Mouse (Mus musculus) thymus, postnatal 10 days (tissue): ENCODE measurements around the gene Elmo1.

Experiments used
- DNase-seq, 2 experiments: peaks; one replicate each; pipeline ENCODE4 v3.0.0; 2021; ENCODE audit warnings: low spot score in 2 of 2

Elmo1 gene

DNA sequence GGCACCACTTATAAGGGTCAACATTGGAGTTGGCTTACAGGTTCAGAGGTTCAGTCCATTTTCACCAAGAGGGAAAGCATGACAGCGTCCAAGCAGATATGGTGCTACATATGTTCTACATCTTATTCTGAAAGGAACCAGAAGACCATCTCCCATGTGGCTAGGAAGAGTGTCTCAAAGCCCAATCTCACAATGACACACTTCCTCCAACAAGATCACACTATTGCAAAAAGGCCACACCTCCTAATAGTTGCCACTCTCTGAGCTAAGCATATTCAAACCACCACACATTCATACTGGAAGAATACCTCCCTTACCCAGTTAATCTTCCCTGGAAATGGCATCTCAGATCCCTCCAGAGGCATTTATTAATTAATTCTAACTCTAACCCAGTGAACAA is 66.7 kb downstream of the Elmo1 start:
- DNase-seq, result no peak

DNA sequence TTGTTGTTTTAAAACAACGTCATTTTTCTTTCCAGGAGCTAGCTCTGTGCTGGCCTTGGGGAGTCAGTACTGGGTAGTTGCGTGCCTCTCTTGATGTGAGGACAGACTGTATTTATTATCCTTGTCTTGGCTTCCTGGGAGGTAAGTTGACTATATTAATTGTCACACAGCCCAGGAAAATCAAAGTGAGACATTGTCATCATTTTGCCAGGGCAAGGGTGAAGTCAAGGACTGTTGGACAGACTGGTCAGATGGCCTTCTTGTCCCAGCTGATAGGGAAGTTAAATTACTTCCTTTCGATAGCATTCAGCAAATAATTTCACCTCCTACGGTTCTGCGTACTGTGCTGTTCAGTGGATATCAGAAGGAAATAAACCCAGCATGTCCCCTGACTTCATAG is 67.1 kb downstream of the Elmo1 start:
- DNase-seq, result no peak

DNA sequence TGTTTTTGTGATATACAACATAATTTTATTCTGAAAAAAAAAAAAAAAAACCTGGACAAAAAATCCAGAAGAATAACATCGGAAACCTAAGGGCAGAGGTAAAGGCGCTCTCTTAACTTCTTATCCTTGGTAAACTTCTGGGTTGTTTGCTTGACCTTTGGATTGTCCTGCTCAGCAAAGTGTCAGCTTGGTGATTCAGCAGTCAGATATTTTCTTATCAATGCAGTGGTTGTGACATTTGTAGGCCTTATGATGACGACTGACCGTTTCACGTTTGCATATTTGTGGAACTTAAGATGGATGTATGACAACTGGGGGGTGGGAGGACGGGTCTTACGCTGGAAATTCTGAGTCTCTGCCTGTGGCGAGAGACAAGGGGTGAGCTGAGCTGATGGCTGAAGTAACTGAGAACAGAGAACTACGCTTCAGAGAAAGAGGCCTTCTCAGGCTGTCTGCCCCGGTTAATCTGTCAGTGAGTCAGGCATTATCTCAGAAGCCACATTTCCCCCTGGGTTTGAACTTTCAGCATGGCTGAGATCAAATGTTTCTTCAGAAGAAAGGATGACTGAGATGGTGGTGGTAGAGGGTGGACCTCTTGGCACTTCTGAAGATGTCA is 73.1 kb downstream of the Elmo1 start:
- DNase-seq, result no peak

DNA sequence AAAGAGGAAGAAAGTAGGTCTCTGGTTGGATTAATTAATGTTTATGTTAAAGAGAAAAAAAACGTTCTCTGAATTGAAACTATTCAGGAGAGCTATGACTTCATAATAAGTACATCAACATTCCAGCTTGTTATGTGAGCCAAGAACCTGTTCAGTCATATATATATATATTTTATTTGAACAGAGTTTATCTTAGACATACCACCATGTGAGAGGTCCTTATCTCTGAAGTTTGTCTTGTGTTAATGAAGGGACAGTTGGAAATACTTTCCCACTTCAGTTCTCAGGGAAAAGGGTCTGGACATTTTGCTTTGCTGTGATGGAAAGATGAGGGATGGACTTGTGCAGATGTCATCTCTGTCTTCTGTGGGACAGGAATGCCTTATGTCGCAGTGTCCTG is 74.4 kb downstream of the Elmo1 start:
- DNase-seq, result no peak

DNA sequence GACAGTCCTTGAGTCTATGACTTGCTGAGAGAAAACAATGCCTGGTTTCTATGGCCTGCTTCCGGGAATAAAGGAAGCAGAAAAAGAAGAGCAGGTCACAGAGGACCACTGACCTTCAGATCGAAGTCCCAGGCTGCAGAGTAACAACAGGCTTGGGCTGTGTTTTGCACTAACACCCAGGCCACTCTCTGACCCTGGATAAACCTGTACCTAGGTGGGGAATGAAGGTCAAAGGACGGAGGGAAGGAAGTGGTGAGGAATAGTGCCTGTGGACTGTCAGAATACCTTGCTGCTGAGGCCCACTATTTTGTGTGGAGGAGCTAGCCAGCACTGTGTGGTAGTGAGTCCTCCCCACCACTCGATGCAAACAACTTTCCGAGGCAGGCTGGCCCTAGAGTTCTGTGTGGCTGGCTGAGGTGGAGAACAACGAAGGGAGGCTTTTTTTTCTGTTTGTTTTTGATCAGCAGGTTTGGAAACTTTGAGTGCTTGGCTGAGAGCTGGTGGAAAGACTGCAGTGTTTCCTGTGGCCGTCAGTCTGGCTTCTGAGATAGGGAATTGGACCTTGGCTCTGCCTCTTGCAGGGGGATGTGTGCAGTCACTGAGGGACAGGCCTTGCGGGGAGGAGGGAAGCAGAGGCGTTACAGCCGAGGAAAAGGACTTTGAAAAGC is 83.7 kb downstream of the Elmo1 start:
- no peak for DNase-seq

DNA sequence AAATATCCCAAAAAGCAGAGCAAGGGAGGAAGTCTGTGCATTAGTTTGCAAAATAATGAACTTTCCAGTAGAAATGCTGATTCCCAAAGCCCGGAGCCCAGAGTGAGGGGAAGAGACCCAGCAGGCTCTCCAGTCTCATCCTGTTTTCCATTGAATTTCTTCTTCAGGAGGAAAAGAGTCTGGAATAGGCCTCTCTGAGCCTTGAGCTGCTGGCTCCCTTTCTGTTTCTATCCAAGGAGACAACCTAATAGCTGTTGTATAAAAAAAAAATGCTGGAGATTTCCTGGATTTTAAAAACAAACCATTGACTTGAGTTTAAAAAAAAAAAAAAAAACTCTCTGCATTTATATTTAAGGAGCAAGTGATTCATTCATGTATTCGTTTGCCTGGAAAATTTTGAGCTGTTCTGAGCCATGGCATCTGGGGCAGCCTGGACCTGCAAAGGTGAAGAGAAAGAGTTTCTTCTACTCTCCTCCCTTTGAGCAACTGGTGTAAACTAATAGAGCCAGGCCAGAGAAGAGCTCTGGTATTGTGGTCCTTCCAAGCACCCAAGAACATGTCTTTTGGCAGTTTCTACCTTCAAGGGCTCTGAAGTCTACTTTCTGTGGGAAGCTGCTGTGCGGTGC is 84.4 kb downstream of the Elmo1 start:
- no peak for DNase-seq

DNA sequence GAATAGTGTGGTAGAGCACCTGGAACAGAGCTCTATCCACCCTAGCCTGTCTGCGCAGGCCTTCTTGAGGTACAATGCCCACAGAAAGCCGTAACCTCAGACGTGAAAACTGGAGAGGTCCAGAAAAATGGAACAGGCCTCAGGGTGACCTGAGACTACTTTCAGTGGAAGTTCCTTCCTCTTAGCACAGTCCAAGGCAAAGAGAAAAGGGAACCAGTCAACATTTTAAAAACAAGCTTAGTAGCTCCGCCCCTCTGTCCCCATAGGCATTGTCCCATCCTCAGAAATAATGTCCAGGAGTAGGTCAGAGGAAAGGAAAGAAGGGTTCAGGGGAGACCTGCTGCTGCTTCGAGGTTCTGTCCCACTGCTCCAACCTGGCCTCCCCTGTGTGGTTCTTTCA is 90.3 kb downstream of the Elmo1 start:
- DNase-seq, result no peak

DNA sequence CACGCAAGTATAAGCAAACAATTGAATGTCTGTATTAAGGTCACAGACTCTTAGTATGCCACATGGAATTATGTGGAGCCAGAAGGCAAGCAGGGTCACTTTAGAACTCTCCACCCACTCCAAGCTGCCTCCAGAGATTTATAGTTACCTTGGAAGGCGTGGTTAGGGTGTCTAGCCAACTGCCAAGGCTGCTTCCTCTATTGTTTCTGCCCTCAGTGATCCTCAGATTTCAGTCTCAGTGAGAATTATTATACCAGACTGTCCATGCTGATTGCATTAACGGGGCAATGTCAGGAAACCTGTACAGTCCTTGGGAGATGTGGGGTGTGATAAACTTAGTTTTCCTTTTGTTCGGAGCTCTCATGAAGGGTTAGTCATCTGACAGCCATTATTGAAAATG is 90.9 kb downstream of the Elmo1 start:
- no peak for DNase-seq

DNA sequence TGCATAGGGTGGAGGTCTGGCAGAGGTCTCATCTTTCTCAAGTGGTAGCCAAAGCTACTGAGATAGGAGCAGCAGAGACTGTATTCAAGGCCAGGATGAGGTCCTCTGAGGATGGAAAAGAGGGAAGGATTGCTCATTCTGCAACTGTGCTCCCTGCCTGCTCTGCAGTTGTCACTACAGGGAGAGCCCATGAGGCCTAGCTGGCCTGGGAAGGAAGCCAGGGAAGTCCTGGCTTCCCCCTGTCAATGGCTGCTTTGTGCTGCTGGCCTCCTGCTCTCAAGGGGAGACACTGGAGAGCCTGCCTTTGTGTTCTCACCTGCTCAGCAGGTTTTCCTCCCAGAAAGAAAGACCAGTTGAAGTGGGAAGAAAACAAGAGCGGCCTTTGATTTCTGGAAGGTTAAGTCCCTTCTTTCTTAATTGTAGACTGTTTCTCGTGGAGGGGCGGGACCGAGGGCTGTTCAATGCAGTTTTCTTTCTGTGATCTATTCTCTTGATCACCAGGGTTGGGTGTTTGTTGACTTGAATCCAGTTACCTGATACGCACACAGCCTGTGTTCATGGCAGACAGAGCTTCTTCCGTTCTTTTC is 91.9 kb downstream of the Elmo1 start:
- no peak for DNase-seq

DNA sequence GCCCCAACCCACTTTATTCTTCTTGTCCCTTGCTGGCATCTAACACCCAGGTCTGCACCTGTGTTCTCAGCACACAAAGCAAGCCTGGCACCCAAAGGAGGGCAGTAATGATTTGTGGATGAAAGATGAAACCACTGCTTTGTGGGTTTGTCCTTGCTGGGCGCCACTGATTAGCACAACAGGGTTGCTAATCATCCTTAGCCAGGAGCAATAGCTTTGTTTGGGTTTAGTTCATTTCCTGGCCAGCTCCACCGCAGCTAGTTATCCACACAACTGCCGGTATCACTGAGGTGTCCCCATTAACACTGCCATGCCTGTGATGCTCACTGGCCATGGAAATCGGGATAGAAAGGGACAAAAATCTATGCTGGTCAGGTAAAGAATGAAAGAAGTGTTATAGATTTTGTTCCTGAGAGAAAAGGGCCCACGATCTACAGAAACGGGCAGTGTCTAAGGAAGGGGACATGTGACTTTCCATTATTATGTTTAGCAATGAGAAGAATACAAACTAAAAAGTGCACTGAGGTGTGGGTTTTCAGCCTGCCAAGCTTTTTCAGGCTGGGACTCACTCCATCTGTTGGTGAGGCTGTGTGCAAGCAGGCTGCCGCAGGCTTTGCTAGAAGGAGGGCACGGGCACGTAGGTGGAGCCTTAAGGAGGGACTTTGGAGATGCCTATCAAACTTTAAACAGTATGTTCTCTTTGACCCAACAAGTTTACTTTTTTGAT is 93.3 kb downstream of the Elmo1 start:
- DNase-seq, result peak; percentile 69 to 72

DNA sequence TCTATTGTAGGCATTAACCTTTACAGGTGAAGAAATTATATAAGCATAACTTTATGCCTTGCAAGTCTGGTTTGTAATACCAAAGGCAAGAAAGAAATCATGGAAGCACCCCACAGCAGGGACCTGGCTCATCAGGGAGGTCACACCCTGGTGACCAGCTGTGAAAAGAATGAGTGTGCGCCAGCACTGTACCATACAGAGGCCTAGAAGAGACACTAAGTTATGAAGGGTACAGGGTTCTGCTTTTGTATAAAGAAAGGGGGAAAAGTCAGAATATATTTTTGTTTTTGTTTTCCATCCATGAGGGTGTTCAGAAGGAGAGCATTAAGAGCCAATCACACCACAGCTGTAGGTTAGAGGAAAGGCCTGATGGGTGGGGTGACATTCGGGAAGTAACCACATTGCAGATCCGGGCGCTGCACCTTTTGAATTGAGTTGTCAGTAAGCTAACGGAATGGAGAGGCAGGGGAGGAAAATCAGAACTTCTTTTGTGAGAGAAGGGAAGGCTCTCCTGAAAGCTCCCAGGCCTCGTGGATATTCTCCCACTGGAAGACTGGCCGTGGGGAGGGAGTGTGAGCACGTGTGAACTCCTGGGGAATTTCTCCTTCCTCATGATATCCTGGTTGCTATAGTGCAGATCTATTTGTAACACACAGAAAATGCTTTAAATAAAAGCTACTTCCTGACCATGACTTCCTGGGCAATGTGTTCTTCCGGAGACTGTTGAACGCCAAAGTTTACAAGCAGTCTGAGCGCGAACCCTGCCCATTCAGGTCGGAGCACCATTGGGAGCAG is 94.0 kb downstream of the Elmo1 start:
- DNase-seq, result peak; percentile 45

DNA sequence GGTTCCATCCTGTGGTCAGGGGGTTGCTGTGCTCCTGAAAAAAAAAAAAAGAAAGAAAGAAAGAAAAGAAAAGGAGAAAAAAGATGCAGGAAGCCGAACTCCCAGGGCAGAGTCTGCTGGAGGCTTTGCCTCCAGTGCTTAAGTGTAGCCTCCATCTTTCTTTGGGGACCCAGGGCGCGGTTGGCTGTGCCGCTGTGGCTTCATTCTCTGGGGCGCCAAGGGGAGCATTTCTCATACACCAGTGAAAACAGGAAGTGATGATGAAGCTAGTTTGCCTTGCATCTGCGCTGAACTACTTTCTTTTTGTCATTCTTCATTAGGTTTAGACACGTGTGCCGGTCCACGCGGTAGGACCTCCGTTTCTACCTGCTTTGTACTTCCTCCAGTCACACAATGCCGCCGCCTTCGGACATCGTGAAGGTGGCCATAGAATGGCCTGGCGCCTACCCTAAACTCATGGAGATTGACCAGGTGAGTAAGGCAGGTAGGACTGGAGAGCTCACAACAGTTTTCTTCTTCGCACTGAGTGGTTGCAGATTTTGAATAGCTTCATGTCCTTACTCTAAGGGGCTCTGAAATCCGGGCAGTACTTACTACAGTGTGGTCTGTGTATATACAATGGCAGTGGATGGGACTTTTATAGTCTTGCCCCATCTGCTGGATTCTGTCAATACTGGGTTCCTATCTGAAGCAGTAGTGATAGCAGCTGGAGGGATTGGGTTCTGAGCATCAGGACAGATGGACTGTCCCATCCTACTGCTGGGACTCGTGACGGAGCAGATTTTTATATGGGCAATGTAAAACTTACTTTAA is 94.8 kb downstream of the Elmo1 start:
- peak; percentile 79 to 80 for DNase-seq

DNA sequence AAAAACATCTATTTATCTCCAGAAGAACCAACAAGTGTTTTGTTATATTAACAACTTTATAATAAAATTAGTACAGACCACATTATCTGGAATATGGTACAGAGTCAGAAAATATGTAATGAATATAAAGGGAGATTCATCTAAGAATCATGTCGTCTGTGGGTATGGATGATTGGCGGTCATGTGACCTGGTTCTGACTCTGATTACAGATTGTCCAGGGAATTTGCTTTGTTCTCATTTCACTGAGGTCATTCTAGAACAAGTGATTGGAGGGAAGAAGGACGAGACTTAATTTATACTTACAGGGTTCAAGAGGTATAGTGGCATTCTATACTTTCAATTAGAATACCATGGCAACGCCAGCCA is 95.4 kb downstream of the Elmo1 start:
- no peak for DNase-seq

DNA sequence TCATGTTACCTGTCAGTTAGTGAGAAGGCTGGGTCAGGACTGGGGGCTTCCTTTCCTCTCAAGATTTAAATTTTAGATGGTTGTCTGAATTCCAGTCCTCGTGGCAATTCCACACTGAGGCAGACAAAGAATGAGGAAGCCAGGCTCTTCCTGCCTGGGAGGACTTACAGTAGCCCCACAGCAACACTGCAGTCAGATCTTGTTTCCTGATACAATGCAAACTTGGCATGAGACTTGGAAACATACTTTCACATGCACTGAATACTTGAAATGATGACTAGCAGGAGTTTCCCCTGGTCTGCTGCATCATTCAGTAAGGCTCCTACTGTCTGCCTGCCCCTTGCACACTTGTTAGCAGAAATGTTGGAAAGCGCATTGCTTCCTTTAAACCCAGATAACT is 97.3 kb downstream of the Elmo1 start:
- no peak for DNase-seq

DNA sequence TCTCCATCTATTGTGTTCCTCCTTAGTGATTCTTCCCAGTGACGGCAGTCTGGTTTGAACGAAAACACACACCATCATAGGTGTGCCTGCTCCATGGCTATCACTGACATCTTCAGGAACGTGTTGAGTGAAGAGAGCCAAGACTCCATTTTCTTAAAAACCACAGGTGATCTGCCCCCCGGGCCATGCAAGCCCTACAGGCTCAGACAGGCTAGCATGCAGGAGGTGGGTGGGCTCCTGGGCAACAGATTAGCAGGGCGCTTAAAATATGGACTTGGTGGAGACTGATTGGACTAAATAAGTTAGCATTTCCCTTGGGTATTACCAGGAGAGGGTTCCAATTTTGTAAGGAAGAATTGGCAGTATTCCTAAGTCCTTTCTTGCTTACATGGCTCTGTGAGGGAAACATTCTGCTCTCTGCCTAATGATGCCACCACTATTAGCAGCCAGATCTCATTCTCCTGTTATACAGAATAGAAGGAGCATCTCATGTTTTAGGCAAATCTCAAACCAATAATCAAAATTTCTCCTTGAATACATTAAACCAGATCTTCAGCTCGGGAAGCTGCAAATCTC is 101.7 kb downstream of the Elmo1 start:
- no peak for DNase-seq

DNA sequence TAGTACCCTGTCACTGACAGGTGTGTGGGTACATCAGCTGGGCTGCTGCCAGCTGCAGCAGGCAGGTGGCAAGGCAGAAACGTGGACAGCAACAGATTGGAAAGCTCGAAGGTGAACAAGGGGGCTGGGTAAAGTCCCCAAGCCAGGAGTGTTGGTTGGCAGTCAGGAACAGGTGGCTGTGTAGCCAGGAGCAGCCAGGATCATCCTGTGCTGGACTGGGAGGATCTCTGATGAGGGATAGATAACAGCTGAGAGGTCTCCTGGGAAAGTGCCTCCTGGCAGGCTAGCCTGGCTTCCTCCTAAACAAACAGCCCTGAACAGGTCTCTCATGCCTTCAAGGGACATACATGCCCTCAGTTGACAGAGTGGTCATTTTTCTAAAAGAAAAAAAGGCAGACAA is 110.2 kb downstream of the Elmo1 start:
- no peak for DNase-seq

DNA sequence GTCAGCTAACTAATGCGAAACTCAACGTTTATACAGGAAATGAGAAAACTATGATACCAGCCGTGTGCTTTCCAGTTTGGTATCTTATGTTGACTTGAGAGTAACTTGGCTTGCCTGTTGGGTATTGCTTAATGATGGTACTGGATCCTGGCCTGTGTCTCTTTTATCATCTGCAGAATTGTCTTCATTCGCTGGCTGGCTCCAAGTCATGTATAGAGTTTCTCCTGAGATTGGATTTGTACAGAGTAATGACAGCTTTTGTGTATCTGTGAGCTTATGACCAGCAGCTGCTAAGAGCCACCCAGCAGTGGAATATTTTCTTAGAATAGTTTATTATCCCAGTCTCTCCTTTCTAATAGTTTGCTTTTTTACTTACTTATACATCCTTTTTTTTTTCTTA is 112.2 kb downstream of the Elmo1 start:
- DNase-seq, result no peak

DNA sequence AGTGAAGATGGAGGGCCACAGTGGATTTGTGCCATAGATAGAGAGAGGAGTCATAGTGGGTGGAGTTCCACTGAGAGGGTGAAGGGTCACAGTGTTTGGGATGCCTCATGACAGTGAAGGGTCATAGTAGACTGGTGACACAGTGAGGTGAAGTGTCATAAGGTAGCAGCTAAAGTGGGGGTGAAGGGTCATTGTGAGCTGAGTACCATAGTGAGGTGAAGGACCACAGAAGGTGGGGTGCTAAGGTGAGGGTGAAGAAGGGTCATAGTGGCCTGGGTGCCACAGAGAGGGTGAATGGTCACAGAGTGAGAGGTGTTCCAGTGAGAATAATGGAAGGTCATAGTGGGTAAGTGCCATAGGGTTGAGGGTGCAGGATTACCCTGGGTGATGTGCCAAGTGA is 113.8 kb downstream of the Elmo1 start:
- no peak for DNase-seq

DNA sequence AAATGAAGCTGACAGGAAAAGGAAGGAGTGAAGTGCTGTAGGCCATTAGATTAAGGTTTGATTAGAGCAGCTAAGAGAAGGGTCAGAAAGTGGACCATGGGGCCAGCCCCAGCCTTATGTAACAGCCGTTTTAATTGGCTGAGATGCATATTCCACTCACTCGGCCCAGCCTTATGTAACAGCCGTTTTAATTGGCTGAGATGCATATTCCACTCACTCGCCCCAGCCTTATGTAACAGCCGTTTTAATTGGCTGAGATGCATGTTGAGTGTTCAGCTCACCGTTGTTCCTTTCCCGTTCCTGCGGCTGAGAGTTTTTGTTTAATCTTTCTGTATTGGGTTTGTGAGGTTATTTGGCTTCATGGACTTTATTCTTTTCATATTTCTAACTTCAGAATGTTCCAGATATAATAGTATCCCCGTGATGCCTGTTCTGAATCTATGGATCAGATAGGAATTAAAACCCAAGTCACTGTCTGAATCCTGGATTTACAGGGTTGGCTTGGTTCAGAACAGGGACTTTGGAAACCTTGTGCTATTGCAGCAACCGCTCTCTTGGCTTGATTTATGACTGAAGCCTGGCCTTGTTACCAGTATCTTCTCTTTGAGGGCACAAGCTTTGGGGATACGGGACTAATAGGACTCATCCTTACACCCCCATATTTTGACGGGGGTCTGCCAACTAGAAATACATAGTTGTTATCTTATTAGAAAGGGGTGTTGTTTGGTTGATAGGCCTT is 114.8 kb downstream of the Elmo1 start:
- DNase-seq, result no peak

DNA sequence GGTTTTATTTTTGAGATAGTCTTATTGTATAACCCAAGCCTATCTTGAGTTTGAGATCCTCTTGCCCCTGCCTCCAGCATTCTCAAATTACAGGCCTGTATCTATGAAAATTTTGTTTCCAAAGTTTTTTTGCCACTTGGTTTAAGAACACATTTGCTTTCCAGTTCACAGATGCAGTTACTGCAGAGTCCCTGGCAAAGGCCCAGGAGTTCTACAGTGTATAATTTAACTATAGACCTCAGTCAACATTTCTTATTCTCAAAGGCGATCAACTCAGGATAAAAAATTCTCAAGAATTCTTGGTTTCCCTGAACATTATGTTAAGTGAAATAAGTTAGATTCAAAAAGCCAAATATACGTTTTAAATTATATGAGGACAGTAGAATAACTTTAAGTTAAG is 115.3 kb downstream of the Elmo1 start:
- DNase-seq, result no peak
